Mouse (Mus musculus): Measurements from ENCODE around the gene Sept6.

Sept6 gene

DNA sequence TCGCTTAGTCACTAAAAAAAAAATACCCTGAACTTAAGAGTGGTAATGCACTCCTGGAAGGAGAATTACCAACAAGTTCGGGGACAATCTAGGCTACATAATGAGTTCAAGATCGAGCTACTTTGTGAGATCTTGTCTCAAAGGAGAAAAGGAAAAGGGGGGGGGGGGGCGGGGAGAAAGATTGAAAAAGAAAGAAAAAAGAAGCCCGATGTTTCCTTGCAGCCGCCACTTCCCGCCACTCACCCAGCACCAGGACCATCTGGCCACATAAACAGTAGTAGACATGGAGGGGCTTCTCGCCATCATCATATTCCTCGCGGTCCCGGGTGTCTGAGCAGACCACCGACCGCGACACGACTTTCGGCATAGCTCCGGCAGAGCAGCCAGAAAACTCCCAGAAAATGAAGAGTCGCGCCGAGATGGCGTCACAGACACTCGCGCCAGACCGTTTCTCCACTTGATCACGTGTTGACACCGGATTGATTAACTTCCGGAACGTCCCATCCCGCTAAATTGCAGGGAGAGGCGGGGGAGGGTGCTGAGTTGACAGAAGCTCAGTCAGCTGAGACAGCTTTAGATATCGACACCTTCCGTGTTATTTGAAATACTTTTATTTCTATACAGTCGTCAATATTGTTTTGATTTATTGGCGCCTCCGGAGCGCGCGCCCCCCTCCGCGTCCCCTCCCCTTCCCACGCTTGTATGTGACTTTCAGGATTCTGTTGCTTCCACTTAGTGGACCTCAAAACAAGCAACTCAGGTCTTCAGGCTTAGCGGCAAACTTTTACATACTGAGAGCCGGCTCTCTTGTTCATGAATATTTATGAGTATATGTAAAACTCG lies 127.6 kb downstream of the Sept6 start:
- peak; percentile 91 for DNase-seq
